Mouse (Mus musculus) myocyte (in vitro differentiated cells): Measurements from ENCODE around the gene Tmem82.

Experiments used
- E2F4 ChIP-seq: IDR thresholded peaks from one replicate; pipeline ENCODE4 v1.6.1; 2011; ENCODE audit warnings: mild to moderate bottlenecking, control low read depth, moderate library complexity; ENCODE audit not compliant: insufficient read depth
- MAX ChIP-seq: IDR thresholded peaks from one replicate; pipeline ENCODE4 v1.6.1; 2011; ENCODE audit warnings: low read depth, mild to moderate bottlenecking, control low read depth
- MYOG ChIP-seq, 3 experiments: IDR thresholded peaks; one replicate each; pipeline ENCODE4 v1.6.1; 2011; ENCODE audit warnings: control low read depth in 2 of 3, low read depth in 2 of 3, mild to moderate bottlenecking in 2 of 3; ENCODE audit not compliant: insufficient read length in 2 of 3, control insufficient read depth in 1 of 3, insufficient read depth in 1 of 3
- POLR2A ChIP-seq: IDR thresholded peaks from one replicate; pipeline ENCODE4 v1.6.1; 2011; ENCODE audit warnings: low read depth, mild to moderate bottlenecking, control low read depth, moderate library complexity; ENCODE audit not compliant: insufficient read length
- POLR2AphosphoS2 ChIP-seq: IDR thresholded peaks from one replicate; pipeline ENCODE4 v1.6.1; 2011; ENCODE audit warnings: low read depth, control low read depth; ENCODE audit not compliant: insufficient read length
- SRF ChIP-seq: IDR thresholded peaks from one replicate; pipeline ENCODE4 v1.6.1; 2011; ENCODE audit warnings: low read depth; ENCODE audit not compliant: control insufficient read depth, insufficient read length
- TCF12 ChIP-seq: IDR thresholded peaks from one replicate; pipeline ENCODE4 v1.6.1; 2011; ENCODE audit warnings: mild to moderate bottlenecking, control low read depth; ENCODE audit not compliant: poor library complexity, insufficient read depth, severe bottlenecking
- TCF3 ChIP-seq: IDR thresholded peaks from one replicate; pipeline ENCODE4 v1.6.1; 2011; ENCODE audit warnings: low read depth, control low read depth; ENCODE audit not compliant: insufficient read length
- USF1 ChIP-seq: IDR thresholded peaks from one replicate; pipeline ENCODE4 v1.6.1; 2011; ENCODE audit warnings: low read depth, mild to moderate bottlenecking, control low read depth, moderate library complexity

DNA sequence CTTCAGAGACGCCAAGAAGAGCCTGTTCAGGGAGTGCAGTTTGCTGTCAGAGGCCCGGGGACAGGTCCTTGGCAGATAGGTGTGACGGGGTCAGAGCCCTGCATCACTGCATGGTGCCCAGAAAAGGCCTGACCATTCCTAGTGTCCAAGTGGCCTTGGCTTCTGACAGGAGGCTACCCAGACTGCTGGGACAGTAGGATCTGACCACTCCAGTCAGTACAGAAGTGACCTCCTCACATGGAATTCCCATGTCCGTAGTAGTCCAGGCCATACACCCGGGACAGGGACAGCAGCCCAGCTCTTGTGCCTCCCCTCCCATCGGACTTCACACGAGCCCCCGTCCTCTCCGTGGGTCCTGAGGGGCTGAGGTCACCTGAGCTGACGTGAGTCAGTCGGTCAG, 11.6 kb upstream of the Tmem82 start:
- no peak for TF ChIP-seq POLR2A
- TF ChIP-seq E2F4: no peak
- no peak for TF ChIP-seq TCF3
- no peak for TF ChIP-seq POLR2AphosphoS2
- no peak for TF ChIP-seq MYOG (IDR thresholded peaks at IDR 0.05; ENCODE audit: control insufficient read depth in 1 of 3, insufficient read depth in 1 of 3, insufficient read length in 2 of 3, low read depth in 2 of 3)
- TF ChIP-seq TCF12: no peak
- TF ChIP-seq USF1: no peak
- TF ChIP-seq MAX: no peak
- no peak for TF ChIP-seq SRF
